Mouse (Mus musculus) megakaryocyte, embryonic 14.5 days (primary cell): Measurements from ENCODE around the gene Mak.
"Not testable (repeated sequence)": the region's sequence is repeated elsewhere in the genome, so short reads cannot be mapped to it uniquely, and the experiment has no call there.

Experiments used
- FLI1 ChIP-seq: IDR thresholded peaks from 2 replicates; pipeline ENCODE4 v1.6.1; 2012; ENCODE audit warnings: low read length, inconsistent platforms, mixed read lengths
- GATA1 ChIP-seq: IDR thresholded peaks from 3 replicates; pipeline ENCODE4 v1.6.1; 2012; ENCODE audit warnings: mixed read lengths, low read length, inconsistent platforms, borderline replicate concordance

DNA sequence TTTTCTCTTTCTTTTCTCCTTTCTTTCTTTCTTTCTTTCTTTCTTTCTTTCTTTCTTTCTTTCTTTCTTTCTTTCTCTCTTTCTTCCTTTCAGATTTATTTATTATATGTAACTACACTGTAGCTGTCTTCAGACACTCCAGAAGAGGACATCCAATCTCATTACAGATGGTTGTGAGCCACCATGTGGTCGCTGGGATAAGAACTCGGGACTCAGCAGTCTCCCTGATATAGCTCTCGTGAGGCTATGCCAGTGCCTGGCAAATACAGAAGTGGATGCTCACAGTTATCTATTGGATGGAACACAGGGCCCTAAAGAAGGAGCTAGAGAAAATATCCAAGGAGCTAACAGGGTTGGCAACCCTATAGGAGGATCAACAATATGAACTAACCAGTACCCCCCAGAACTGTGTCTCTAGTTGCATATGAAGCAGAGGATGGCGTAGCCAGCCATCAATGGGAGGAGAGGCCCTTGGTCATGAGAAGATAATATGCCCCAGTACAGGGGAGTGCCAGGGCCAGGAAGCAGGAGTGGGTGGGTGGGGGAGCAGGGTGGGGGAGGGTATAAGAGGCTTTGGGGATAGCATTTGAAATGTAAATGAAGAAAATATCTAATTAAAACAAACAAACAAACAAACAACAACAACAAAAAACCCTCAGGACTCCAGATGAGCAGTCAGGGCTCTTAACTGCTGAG is 91.8 kb downstream of the Mak start:
- not testable (repeated sequence) for TF ChIP-seq GATA1, FLI1
